Mouse (Mus musculus) ZHBTc4 (cell line): Measurements from ENCODE around the gene Tshz2.

ENCODE experiments used
- DNase-seq: peaks from one replicate; pipeline ENCODE4 v3.0.0-alpha.2; 2011; ENCODE audit warnings: low read depth, low spot score

The Tshz2 gene

DNA sequence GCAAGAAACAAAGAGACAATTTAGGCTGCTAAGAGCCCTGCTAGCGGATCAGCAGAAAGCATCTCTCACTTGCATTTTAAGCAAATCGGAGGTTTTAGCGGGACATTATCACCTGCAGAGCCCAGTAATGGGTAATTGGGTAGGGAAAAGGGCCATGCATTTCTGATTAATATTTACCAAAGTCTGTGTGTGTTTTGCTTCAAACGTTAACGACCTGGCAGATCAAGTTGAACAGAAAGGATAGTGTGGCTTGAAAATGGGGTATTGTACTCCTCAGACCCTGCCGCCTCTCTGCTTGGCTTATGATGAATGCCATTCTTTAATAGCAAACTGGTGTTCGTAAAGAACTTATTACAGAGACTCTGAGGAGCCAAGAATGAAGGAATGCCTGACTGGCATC, 122.3 kb downstream of the Tshz2 start:
- DNase-seq, result no peak

GRCm38 (mm10) chr2:169758120-169758519, 125.3 kb downstream of the Tshz2 start:
- DNase-seq, result no peak

- peak; percentile 77 for DNase-seq
Observed at GRCm38 (mm10) chr2:169760117-169760516, 127.3 kb downstream of the Tshz2 start.

DNA sequence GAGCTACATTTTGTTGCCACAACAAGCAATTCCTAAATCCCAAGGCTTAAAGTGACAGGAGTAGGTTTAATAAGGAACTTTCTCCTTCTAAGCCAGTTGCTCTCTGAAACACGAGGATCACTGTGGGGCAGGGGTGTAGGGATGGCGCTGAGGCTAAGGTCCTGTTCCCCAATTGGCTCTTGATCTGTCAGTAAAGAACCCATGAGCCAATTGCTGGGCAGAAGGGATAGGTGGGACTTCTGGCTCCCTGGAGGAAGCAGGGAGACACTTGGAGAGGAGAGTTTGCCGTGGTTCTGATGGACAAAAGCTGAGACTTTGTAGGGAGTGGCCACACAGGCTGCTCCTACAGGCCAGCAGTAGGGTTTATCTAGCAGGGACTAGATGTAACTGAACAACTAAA, 128.9 kb downstream of the Tshz2 start:
- DNase-seq, result peak; percentile 69

GRCm38 (mm10) chr2:169762301-169762700, 129.5 kb downstream of the Tshz2 start:
- DNase-seq, result no peak

- DNase-seq, result no peak
Observed at GRCm38 (mm10) chr2:169763716-169764115, 130.9 kb downstream of the Tshz2 start.

DNA sequence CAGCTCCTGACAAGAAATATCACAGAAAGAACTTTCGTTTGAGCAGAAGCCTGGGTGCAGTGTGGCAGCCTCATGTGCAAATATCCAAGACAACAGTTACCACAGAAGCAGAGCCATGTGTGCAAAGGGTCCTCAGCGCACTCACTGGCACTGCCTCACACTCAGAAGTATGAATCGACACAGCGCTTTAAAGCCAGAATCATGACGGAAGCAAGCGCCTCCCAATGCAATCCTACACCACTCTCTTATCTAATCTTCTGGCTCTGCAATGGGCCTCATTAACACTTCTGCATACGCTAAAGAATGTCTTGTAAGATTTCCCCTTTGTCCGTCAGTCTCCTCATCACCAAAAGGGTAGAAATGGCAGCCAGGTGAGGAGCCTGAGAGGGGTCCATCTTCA, 133.4 kb downstream of the Tshz2 start:
- DNase-seq, result no peak

DNA sequence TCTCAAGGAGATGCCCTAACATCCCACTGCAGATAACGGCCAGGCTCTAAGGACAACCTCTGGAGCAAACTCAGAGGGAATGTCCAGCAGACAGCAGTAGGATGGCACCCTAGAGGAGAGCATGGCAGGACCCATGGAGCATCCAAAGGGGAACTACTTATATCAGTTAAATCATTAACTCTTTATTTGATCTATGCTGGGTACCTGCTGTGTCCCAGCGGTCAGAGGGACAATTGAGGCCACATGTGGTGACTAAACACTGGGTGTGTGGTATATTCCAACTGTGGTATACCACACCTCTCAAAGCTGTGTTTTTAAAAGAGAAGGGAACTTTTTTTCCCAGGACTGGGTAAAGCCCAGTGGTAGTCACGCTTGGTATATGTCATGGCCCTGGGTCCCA, 134.5 kb downstream of the Tshz2 start:
- no peak for DNase-seq

GRCm38 (mm10) chr2:169775078-169775477, 142.3 kb downstream of the Tshz2 start:
- no peak for DNase-seq

DNA sequence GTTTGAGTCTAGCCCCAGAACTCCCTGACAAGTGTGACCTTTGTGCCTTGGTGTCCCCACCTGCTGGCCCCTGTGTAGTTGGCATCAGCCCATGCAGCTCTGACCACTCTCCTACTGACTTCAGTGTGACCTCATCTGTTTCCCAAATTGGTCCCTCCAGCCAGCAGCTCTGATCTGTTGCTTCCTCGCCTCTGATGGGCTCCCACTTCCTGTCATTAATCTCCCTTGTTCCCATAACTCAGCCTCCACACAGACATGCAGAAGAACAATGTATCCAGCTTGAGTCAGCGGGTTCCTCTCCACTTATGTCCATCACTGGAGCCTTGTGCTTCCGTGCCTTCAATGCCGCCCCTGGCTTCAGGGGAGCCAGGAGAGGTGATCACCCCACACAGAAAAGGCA, 144.4 kb downstream of the Tshz2 start:
- no peak for DNase-seq

- no peak for DNase-seq
Observed at GRCm38 (mm10) chr2:169777764-169778163, 145.0 kb downstream of the Tshz2 start.

- no peak for DNase-seq
Observed at GRCm38 (mm10) chr2:169778740-169779345, 146.0 kb downstream of the Tshz2 start.

- peak; percentile 69 for DNase-seq
Observed at GRCm38 (mm10) chr2:169781671-169782070, 148.9 kb downstream of the Tshz2 start.

DNA sequence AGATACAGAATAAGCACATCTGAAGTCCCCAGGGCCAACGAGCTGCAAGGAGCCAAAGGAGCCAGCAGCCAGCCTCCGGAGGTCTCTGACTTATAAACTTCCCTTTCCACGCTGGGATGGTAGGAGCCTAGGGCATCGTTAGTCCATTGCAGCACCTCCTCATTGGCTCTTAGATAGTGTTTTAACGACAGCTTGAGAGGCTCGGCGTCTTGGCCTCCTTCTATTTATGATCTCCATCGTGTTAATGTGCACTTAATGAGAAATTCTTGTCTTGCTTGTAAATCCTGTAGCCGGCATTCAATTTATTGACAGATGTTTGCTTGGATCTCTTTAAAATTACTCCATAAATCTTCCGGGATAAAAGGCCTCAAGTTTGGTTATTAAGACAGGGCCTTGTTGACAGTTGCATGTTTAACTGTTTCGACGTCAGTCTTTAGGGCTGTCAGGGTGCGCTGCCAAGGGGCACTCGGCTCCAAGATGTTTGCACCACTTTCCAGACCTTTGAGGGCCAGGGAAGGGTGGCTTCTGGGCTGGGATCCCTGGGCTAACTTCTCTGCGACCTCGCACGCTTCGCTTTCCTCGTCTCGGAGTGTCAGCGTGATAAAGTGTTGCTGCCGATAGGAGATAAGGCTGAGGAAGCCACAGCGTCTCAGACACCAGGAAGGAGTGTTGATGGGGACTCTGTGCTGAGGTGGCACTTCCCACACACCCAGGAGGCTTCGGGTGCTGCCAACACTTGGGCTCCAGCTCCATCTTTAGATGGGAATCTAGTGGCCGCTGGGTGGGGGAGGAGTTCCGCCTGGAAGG, 150.3 kb downstream of the Tshz2 start:
- no peak for DNase-seq

DNA sequence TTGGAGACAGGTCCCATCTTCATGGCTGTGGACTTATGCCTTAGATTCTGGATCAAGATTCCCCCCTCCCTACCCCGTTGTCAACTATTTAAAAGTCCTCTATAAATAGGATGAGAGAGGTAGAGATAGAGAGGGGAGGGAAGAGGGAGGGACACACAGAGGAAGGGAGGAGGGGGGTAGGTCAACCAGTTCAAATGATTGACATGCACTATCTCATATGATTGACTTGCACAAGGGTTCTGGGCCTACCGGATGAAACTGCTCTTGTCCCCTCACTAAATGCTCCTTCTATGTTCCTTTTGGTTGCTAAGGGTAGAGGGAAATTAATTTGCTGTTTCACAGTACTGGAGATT, 150.8 kb downstream of the Tshz2 start:
- DNase-seq, result no peak

DNA sequence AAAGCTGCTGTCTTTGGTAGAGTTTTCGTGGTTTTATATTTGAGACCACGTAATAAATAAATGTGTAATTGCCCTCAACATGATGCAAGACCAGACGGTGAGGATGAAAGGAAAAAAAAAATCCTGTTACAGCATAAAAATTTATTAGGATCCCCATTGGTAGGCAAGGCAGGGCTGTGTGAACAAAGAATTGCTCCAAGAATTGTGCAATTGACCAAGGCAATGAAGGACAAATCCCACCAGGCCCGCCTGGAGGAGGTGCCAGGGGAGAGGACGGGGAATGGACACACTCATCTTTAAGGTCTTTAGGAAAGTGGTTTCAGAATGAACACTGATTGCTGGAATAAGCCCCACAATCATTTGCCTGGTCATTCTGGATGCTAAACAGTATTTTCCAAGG, 154.6 kb downstream of the Tshz2 start:
- no peak for DNase-seq

- no peak for DNase-seq
Observed at GRCm38 (mm10) chr2:169787906-169788305, 155.1 kb downstream of the Tshz2 start.

DNA sequence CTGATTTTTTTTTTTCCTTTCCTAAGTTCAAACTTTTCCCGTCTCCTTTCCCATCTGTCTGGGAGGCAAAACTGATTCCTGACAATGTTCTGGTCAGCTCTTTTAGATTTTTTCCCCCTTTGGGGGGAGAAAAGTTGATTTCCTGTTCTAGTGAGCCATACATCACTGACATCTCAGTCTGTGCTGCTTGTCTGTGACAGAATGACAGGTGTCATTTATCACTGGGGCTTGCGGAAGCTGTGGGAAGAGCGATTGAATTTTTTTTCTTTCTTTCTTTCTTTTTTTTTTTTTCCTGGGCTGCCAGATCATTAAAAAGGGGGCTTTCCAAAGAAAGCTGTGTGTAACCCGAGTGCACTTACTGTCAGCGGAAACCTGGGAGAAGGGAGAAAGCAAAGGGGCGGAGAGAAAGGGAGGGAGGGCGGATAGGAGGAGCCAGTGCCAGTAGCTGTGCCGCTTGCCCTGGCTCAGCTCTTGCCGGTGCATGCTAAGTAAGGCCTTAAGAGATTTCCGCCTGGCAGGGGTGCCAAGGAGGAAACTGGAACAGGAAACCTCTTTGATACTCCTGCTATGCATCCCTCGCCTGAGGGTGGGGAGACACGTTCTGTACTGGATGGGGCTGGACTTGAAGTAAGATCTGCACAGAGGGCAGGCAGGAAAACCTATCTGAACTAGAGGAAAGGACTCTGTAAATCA, 157.8 kb downstream of the Tshz2 start:
- DNase-seq, result peak; percentile 66

GRCm38 (mm10) chr2:169792706-169793105, 159.9 kb downstream of the Tshz2 start:
- DNase-seq, result no peak

GRCm38 (mm10) chr2:169802241-169802640, 169.4 kb downstream of the Tshz2 start:
- DNase-seq, result no peak

DNA sequence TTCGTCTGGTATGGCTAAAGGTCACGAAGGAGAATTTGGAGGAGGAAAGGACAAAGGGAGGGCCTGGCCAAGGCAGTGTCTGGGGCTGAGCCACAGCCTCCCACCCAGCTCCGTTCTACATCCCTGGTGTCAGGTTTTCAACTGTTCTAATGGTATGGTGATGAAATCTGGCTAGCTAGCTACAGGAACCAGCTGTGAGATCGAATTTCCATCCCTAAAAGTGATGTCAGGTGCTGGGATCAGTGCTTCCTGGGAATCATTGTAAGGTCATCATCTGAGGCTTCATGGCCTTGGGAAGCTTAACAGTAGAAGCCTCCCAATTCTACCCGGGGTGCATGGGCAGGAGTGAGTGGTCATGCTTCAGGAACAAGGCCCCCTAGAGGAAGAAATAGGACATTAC, 171.6 kb downstream of the Tshz2 start:
- DNase-seq, result peak; percentile 90

GRCm38 (mm10) chr2:169805545-169805944, 172.7 kb downstream of the Tshz2 start:
- no peak for DNase-seq

DNA sequence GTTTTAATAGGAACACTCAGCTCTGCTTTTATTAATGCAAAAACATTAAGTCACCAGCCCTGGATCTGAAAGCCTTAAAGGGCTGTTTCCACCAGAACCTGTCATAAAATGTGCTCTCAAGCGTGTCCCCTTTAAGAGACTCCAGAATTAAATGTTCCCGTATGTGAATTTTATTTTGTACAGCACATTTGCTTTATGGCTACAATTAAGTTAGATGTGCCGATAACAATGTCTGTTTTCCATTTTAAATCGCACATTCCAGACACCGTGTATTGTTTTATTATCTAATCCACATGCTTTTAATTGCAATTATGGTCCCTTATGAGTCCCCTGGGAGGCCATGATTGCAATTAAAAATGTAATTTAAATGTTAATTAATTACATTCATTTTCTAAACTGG, 178.8 kb downstream of the Tshz2 start:
- DNase-seq, result no peak
